Mouse (Mus musculus) CH12.LX (cell line): ENCODE data around the gene Zfp229. TPM values are rescaled to one million over a fixed set of nuclear protein-coding genes. Genes with fewer than 3 reads are reported as not detected.

Experiments
- DNase-seq: peaks from one replicate; pipeline ENCODE4 v3.0.0-alpha.2; 2013; ENCODE audit errors: extremely low read depth
- H3K27ac ChIP-seq: 2 replicates; pipeline ENCODE4 v1.5.1; 2012; ENCODE audit warnings: low read depth, mild to moderate bottlenecking, control low read depth, moderate library complexity; ENCODE audit not compliant: insufficient read depth
- H3K27me3 ChIP-seq: replicated peaks from 2 replicates; pipeline ENCODE3; 2012; ENCODE audit warnings: inconsistent platforms
- H3K36me3 ChIP-seq, 2 experiments: replicated peaks in 1 of 2; 2 replicates each; pipeline versions ENCODE3 to v1.6.1; 2012; ENCODE audit warnings: inconsistent platforms in 1 of 2, low read length in 1 of 2, mild to moderate bottlenecking in 1 of 2, mixed read lengths in 1 of 2, moderate library complexity in 1 of 2; ENCODE audit not compliant: control insufficient read depth in 1 of 2, insufficient read depth in 1 of 2
- H3K4me1 ChIP-seq, 2 experiments: 2 replicates each; pipeline ENCODE4 v1.6.1; 2012; ENCODE audit warnings: inconsistent platforms in 1 of 2, moderate library complexity in 1 of 2; ENCODE audit not compliant: insufficient read depth in 2 of 2, control insufficient read depth in 1 of 2
- H3K4me2 ChIP-seq: 2 replicates; pipeline ENCODE4 v1.6.1; 2012; ENCODE audit warnings: low read depth, mild to moderate bottlenecking, control low read depth; ENCODE audit not compliant: poor library complexity, insufficient read depth, severe bottlenecking
- H3K4me3 ChIP-seq, 3 experiments: fragments of 150-350 bp in 1 of 3; sonication (generic) in 1 of 3; replicated peaks in 1 of 3; 2 replicates each; pipeline versions ENCODE3 to v1.5.1; 2011 to 2012; ENCODE audit warnings: low read depth in 2 of 3, low read length in 2 of 3, mild to moderate bottlenecking in 2 of 3, moderate library complexity in 2 of 3, control low read depth in 1 of 3, improper control_type of control experiment in 1 of 3, inconsistent platforms in 1 of 3, mixed read lengths in 1 of 3; ENCODE audit not compliant: poor library complexity in 1 of 3
- H3K79me2 ChIP-seq: replicated peaks from 2 replicates; pipeline ENCODE4 v1.6.1; 2012; ENCODE audit warnings: mild to moderate bottlenecking, moderate library complexity; ENCODE audit not compliant: control insufficient read depth, poor library complexity, insufficient read depth, severe bottlenecking; ENCODE audit errors: extremely low read depth
- H3K9ac ChIP-seq: 2 replicates; pipeline ENCODE4 v1.6.1; 2012; ENCODE audit warnings: low read depth, mild to moderate bottlenecking, control low read depth, moderate library complexity; ENCODE audit not compliant: insufficient read depth
- H3K9me3 ChIP-seq: replicated peaks from 2 replicates; pipeline ENCODE3; 2012; ENCODE audit warnings: low read length, inconsistent platforms, mixed read lengths
- BHLHE40 ChIP-seq: IDR thresholded peaks from 2 replicates; pipeline ENCODE4 v1.6.1; 2011; ENCODE audit warnings: mild to moderate bottlenecking, low read depth, low read length, improper control_type of control experiment
- CHD2 ChIP-seq: IDR thresholded peaks from 2 replicates; pipeline ENCODE4 v1.6.1; 2011; ENCODE audit warnings: low read length, improper control_type of control experiment
- CTCF ChIP-seq, 2 experiments: IDR thresholded peaks in 1 of 2; conservative IDR thresholded peaks in 1 of 2; 2 replicates each; pipeline ENCODE4 v1.5.1; 2011 to 2012; ENCODE audit warnings: low read depth in 2 of 2, low read length in 2 of 2, improper control_type of control experiment in 1 of 2, inconsistent platforms in 1 of 2, mild to moderate bottlenecking in 1 of 2, moderate library complexity in 1 of 2
- E2F4 ChIP-seq: IDR thresholded peaks from 2 replicates; pipeline ENCODE4 v1.6.1; 2011; ENCODE audit warnings: low read depth, low read length, improper control_type of control experiment; ENCODE audit not compliant: insufficient replicate concordance
- ELF1 ChIP-seq: IDR thresholded peaks from 2 replicates; pipeline ENCODE4 v1.6.1; 2014; ENCODE audit warnings: low read depth, mild to moderate bottlenecking, inconsistent platforms, low read length, improper control_type of control experiment
- EP300 ChIP-seq: IDR thresholded peaks from 2 replicates; pipeline ENCODE4 v1.6.1; 2011; ENCODE audit warnings: low read length, improper control_type of control experiment
- IRF4 ChIP-seq: IDR thresholded peaks from 2 replicates; pipeline ENCODE4 v1.6.1; 2014; ENCODE audit warnings: low read depth, mild to moderate bottlenecking, inconsistent platforms, low read length, improper control_type of control experiment
- JUND ChIP-seq: conservative IDR thresholded peaks from 2 replicates; pipeline ENCODE4 v1.6.1; 2011; ENCODE audit warnings: low read depth, low read length, improper control_type of control experiment
- KAT2A ChIP-seq: IDR thresholded peaks from 2 replicates; pipeline ENCODE4 v1.6.1; 2012; ENCODE audit warnings: low read length, improper control_type of control experiment, inconsistent platforms; ENCODE audit not compliant: insufficient replicate concordance
- MAFK ChIP-seq: IDR thresholded peaks from 2 replicates; pipeline ENCODE4 v1.6.1; 2011; ENCODE audit warnings: low read length, improper control_type of control experiment; ENCODE audit not compliant: insufficient replicate concordance
- MAX ChIP-seq: IDR thresholded peaks from 2 replicates; pipeline ENCODE4 v1.6.1; 2011; ENCODE audit warnings: low read length, improper control_type of control experiment
- MEF2A ChIP-seq: IDR thresholded peaks from 2 replicates; pipeline ENCODE4 v1.6.1; 2014; ENCODE audit warnings: low read depth, mild to moderate bottlenecking, inconsistent platforms, low read length, improper control_type of control experiment, borderline replicate concordance
- MXI1 ChIP-seq: IDR thresholded peaks from 2 replicates; pipeline ENCODE4 v1.6.1; 2011; ENCODE audit warnings: mild to moderate bottlenecking, low read depth, low read length, improper control_type of control experiment
- NELFE ChIP-seq: IDR thresholded peaks from 2 replicates; pipeline ENCODE4 v1.6.1; 2011; ENCODE audit warnings: low read depth, low read length, improper control_type of control experiment
- NRF1 ChIP-seq: IDR thresholded peaks from 2 replicates; pipeline ENCODE4 v1.6.1; 2014; ENCODE audit warnings: low read depth, mild to moderate bottlenecking, inconsistent platforms, low read length, improper control_type of control experiment, moderate library complexity
- PAX5 ChIP-seq: IDR thresholded peaks from 2 replicates; pipeline ENCODE4 v1.6.1; 2012; ENCODE audit warnings: low read length, inconsistent platforms, mixed read lengths
- POLR2A ChIP-seq: IDR thresholded peaks from 2 replicates; pipeline ENCODE4 v1.6.1; 2011; ENCODE audit warnings: low read depth, mild to moderate bottlenecking, improper control_type of control experiment, low read length
- POLR2AphosphoS2 ChIP-seq: IDR thresholded peaks from 2 replicates; pipeline ENCODE4 v1.6.1; 2011; ENCODE audit warnings: low read depth, low read length, improper control_type of control experiment
- RAD21 ChIP-seq: IDR thresholded peaks from 2 replicates; pipeline ENCODE4 v1.6.1; 2011; ENCODE audit warnings: low read depth, mild to moderate bottlenecking, low read length, improper control_type of control experiment, moderate library complexity
- RCOR1 ChIP-seq: conservative IDR thresholded peaks from 2 replicates; pipeline ENCODE4 v1.6.1; 2012; ENCODE audit warnings: low read depth, mild to moderate bottlenecking, inconsistent platforms, low read length, improper control_type of control experiment
- SIN3A ChIP-seq: IDR thresholded peaks from 2 replicates; pipeline ENCODE4 v1.6.1; 2012; ENCODE audit warnings: low read length, improper control_type of control experiment, inconsistent platforms
- SMC3 ChIP-seq: IDR thresholded peaks from 2 replicates; pipeline ENCODE4 v1.6.1; 2011; ENCODE audit warnings: low read depth, low read length, improper control_type of control experiment
- TBP ChIP-seq: conservative IDR thresholded peaks from 2 replicates; pipeline ENCODE4 v1.6.1; 2011; ENCODE audit warnings: low read depth, low read length, improper control_type of control experiment
- TCF12 ChIP-seq: IDR thresholded peaks from 2 replicates; pipeline ENCODE4 v1.6.1; 2014; ENCODE audit warnings: low read depth, mild to moderate bottlenecking, inconsistent platforms, low read length, improper control_type of control experiment
- UBTF ChIP-seq: IDR thresholded peaks from 2 replicates; pipeline ENCODE4 v1.6.1; 2012; ENCODE audit warnings: low read depth, mild to moderate bottlenecking, inconsistent platforms, low read length, improper control_type of control experiment, moderate library complexity
- USF1 ChIP-seq: IDR thresholded peaks from 2 replicates; pipeline ENCODE4 v1.6.1; 2014; ENCODE audit warnings: low read depth, mild to moderate bottlenecking, inconsistent platforms, low read length, improper control_type of control experiment
- USF2 ChIP-seq: conservative IDR thresholded peaks from 2 replicates; pipeline ENCODE4 v1.6.1; 2011; ENCODE audit warnings: low read depth, low read length, improper control_type of control experiment
- ZC3H11A ChIP-seq: IDR thresholded peaks from 2 replicates; pipeline ENCODE4 v1.6.1; 2012; ENCODE audit warnings: low read depth, mild to moderate bottlenecking, inconsistent platforms, low read length, improper control_type of control experiment
- ZKSCAN1 ChIP-seq: IDR thresholded peaks from 2 replicates; pipeline ENCODE4 v1.6.1; 2012; ENCODE audit warnings: low read depth, inconsistent platforms, low read length, improper control_type of control experiment, borderline replicate concordance
- ZMIZ1 ChIP-seq: IDR thresholded peaks from 2 replicates; pipeline ENCODE4 v1.6.1; 2012; ENCODE audit warnings: low read depth, mild to moderate bottlenecking, inconsistent platforms, low read length, improper control_type of control experiment
- ZNF384 ChIP-seq: IDR thresholded peaks from 2 replicates; pipeline ENCODE4 v1.6.1; 2012; ENCODE audit warnings: low read depth, low read length, improper control_type of control experiment, inconsistent platforms
- dilution Hi-C: fragments of 300-500 bp; cut with MboI; formaldehyde crosslinking; loops from 2 replicates; pipeline ENCODE4 v1.14.3; 2020; ENCODE audit warnings: low sequenced_read_pairs; ENCODE audit not compliant: extremely low pct_unique_long_range_greater_than_20kb, extremely low pct_ligation_motif_present
- in situ Hi-C: fragments of 300-500 bp; cut with MboI; formaldehyde crosslinking; loops from 3 replicates; pipeline ENCODE4 v1.14.3; 2019; ENCODE audit warnings: low sequenced_read_pairs, low pct_ligation_motif_present, low pct_unique_long_range_greater_than_20kb, mixed read lengths
- polyA plus RNA-seq: library from polyadenylated mRNA; unstranded; fragments of >175 nt; gene quantifications from 2 replicates; pipeline ENCODE4 v1.2.1, GENCODE M21; 2012; ENCODE audit warnings: low read depth; ENCODE audit not compliant: insufficient read length
- total RNA-seq, 2 experiments: library from RNA; depleted of rRNA; stranded (reverse); fragments of 300-350 nt in 1 of 2; fragments of >200 nt in 1 of 2; gene quantifications; 2 replicates each; pipeline ENCODE4 v1.2.3; 2012 to 2014

Zfp229 gene
- total and polyA plus RNA-seq, 3 experiments: 1.9 to 5.5 (median 2.6) TPM

DNA sequence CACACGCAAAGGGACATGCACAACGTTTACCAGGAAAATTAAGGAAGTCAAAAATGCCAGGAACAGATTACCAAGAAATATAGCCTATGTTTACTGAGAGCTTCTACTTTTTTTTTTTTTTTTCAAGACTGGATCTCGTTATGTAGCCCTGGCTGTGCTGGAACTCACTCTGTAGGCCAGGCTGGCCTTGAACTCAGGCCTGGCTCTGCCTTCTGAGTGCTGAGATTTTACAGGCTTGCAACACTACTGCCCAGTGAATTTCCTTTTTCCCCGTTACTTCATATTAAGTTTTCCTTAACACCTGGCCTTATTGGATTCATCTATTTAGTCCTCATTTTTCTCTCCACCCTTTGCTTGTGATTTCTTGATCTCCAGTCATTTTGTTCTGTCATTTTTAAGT is 2.5 kb downstream of the Zfp229 start:
- H3K9ac ChIP-seq: peak overlapping the region; percentile 84
- dilution Hi-C loops: no loop called here
- peak overlapping the region; percentile 58 to 90 (median 73) for H3K4me3 ChIP-seq
- in situ Hi-C loops: no loop called here
- H3K27me3 ChIP-seq: no peaks in the 10 kb centered on the region
- no peaks in the 10 kb centered on the region for H3K9me3 ChIP-seq
- DNase-seq: no peak
- peaks cover 0 to 13% of the 10 kb centered on the region in 2 experiments; a peak in 3 of 4 replicates for H3K4me1 ChIP-seq
- peak overlapping the region; percentile 69 for H3K4me2 ChIP-seq
- H3K36me3 ChIP-seq: peaks cover 3 to 6% of the 10 kb centered on the region in 2 experiments
- no peak overlapping the region for H3K27ac ChIP-seq
- TF ChIP-seq MAFK: no peak
- TF ChIP-seq ZKSCAN1: no peak
- no peak for TF ChIP-seq ZMIZ1
- TF ChIP-seq CTCF (conservative IDR thresholded peaks at IDR 0.05 in 1 of 2, IDR thresholded peaks at IDR 0.05 in 1 of 2; ENCODE audit: low read depth in 2 of 2, low read length in 2 of 2): no peak
- no peak for TF ChIP-seq RCOR1
- TF ChIP-seq BHLHE40: no peak
- TF ChIP-seq ELF1: no peak
- TF ChIP-seq USF2: no peak
- TF ChIP-seq SIN3A: no peak
- TF ChIP-seq TCF12: no peak
- no peak for TF ChIP-seq POLR2AphosphoS2
- TF ChIP-seq TBP: no peak
- TF ChIP-seq NELFE: no peak
- H3K79me2 ChIP-seq: no peaks in the 10 kb centered on the region

GRCm38 (mm10) chr17:21733529-21734031 is 3.0 kb downstream of the Zfp229 start:
- Histone ChIP-seq H3K27me3 (no peaks in the 10 kb centered on the region), H3K9me3 (no peaks in the 10 kb centered on the region), H3K9ac (peak overlapping the region; percentile 84), H3K4me3 (peak overlapping the region; percentile 58 to 90 (median 73)), H3K4me2 (peak overlapping the region; percentile 69), H3K27ac (no peak overlapping the region; the same call in 1 of the 2 replicates), H3K36me3 (peaks cover 3 to 8% of the 10 kb centered on the region in 2 experiments), H3K4me1 (peaks cover 0 to 13% of the 10 kb centered on the region in 2 experiments; a peak in 3 of 4 replicates), H3K79me2 (no peaks in the 10 kb centered on the region)
- in situ Hi-C loops (no loop called here), dilution Hi-C loops (no loop called here)
- DNase-seq: peak; percentile 89
- TF ChIP-seq SIN3A (peak; percentile 57; the same call in 1 of the 2 replicates), RCOR1 (no peak), ZNF384 (no peak), E2F4 (no peak), RAD21 (no peak), MXI1 (no peak), CTCF (conservative IDR thresholded peaks at IDR 0.05 in 1 of 2, IDR thresholded peaks at IDR 0.05 in 1 of 2; ENCODE audit: low read depth in 2 of 2, low read length in 2 of 2) (peak in 1 of 2 experiments; percentile 56; a peak in 2 of 4 replicates), KAT2A (no peak), TBP (0 out of 2 replicates have a peak, but pooled peaks have one; percentile 37), SMC3 (peak; percentile 21; the same call in 1 of the 2 replicates), EP300 (no peak), NRF1 (no peak), CHD2 (0 out of 2 replicates have a peak, but pooled peaks have one; percentile 9), ELF1 (peak; percentile 81), USF1 (no peak), BHLHE40 (peak; percentile 41; the same call in 1 of the 2 replicates), POLR2A (peak; percentile 77), TCF12 (peak; percentile 44), USF2 (no peak), MEF2A (0 out of 2 replicates have a peak, but pooled peaks have one; percentile 7), UBTF (no peak), MAX (no peak; the same call in 1 of the 2 replicates), PAX5 (no peak), JUND (no peak), IRF4 (no peak; the same call in none of the 2 replicates), MAFK (no peak), ZC3H11A (no peak)
